Mouse (Mus musculus) liver, embryonic 14.5 days (tissue): ENCODE data around the gene Lyz2.
"Not testable (repeated sequence)": the region's sequence is repeated elsewhere in the genome, so short reads cannot be mapped to it uniquely, and the experiment has no call there.

ENCODE experiments used
- CTCF ChIP-seq: IDR thresholded peaks from 2 replicates; pipeline ENCODE4 v1.5.1; 2016; ENCODE audit warnings: antibody characterized with exemption, low read depth, control low read depth
- EP300 ChIP-seq: IDR thresholded peaks from 2 replicates; pipeline ENCODE4 v1.6.1; 2016; ENCODE audit warnings: antibody characterized with exemption, low read depth

DNA sequence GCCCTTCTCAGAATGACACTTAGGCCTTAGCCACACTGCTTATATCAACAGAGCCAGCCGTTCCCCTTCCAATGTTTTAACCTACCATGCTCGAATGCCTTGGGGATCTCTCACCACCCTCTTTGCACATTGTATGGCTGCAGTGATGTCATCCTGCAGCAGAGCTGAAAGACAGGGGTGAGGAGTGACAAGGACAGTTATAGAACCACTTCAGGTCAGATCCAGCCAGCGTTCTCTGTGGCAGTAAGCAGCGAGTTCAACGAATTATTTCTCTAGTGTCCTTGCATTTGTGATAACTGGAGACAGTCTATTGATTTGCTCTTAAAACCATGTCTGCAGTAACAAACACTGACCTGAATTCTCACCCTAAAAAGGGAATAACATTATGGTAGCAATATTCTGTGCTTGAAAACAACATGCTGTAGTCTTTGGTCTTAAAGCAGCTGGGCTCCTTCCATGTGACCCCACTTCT, 6.9 kb upstream of the Lyz2 start:
- not testable (repeated sequence) for TF ChIP-seq CTCF, EP300
